Mouse (Mus musculus) G1E (cell line): ENCODE measurements around the gene Polr2f. TPM values are rescaled to one million over a fixed set of nuclear protein-coding genes. Genes with fewer than 3 reads are reported as not detected.

Experiments
- ATAC-seq: 2 replicates; pipeline ENCODE4 v1.8.0; 2016; ENCODE audit warnings: mild to moderate bottlenecking; ENCODE audit not compliant: insufficient number of reproducible peaks, poor library complexity, low FRiP score, severe bottlenecking; ENCODE audit errors: extremely low read depth
- DNase-seq: peaks from one replicate; pipeline ENCODE4 v3.0.0; 2012; ENCODE audit warnings: low spot score
- H3K27me3 ChIP-seq: 2 replicates; pipeline ENCODE4 v1.6.1; 2012; ENCODE audit warnings: mild to moderate bottlenecking, low read length, inconsistent platforms; ENCODE audit not compliant: insufficient read depth
- H3K36me3 ChIP-seq: replicated peaks from 2 replicates; pipeline ENCODE3; 2012; ENCODE audit warnings: mild to moderate bottlenecking, inconsistent platforms
- H3K4me1 ChIP-seq: 2 replicates; pipeline ENCODE4 v1.6.1; 2012; ENCODE audit warnings: low read depth, low read length, inconsistent platforms, mixed read lengths; ENCODE audit not compliant: insufficient read depth
- H3K4me3 ChIP-seq: 2 replicates; pipeline ENCODE4 v1.5.1; 2012; ENCODE audit warnings: low read depth, mild to moderate bottlenecking, inconsistent platforms, low read length, moderate library complexity, mixed read lengths
- H3K9me3 ChIP-seq: replicated peaks from 2 replicates; pipeline ENCODE4 v1.6.1; 2012; ENCODE audit warnings: inconsistent platforms
- CTCF ChIP-seq: IDR thresholded peaks from 2 replicates; pipeline ENCODE4 v1.5.1; 2012; ENCODE audit warnings: low read depth, low read length, inconsistent platforms, mixed read lengths
- GATA1 ChIP-seq: IDR thresholded peaks from 2 replicates; pipeline ENCODE4 v1.6.1; 2012; ENCODE audit warnings: borderline replicate concordance, low read length, inconsistent platforms, mixed read lengths
- GATA2 ChIP-seq: IDR thresholded peaks from 2 replicates; pipeline ENCODE4 v1.6.1; 2012; ENCODE audit warnings: low read depth, low read length, inconsistent platforms, borderline replicate concordance
- POLR2AphosphoS5 ChIP-seq: IDR thresholded peaks from 2 replicates; pipeline ENCODE4 v1.6.1; 2012; ENCODE audit warnings: low read depth, low read length, inconsistent platforms; ENCODE audit not compliant: insufficient replicate concordance
- TAL1 ChIP-seq: conservative IDR thresholded peaks from 2 replicates; pipeline ENCODE4 v1.6.1; 2012; ENCODE audit warnings: low read depth, low read length, inconsistent platforms, mixed read lengths
- polyA plus RNA-seq: library from polyadenylated mRNA; stranded (reverse); fragments of >175 nt; gene quantifications from 2 replicates; pipeline ENCODE4 v1.2.3, GENCODE M21; 2012
- total RNA-seq, 2 experiments: library from RNA; stranded (forward) in 1 of 2; stranded (reverse) in 1 of 2; fragments of 200-1000 nt in 1 of 2; fragments of >200 nt in 1 of 2; fragmentation: Nextera tagmentation in 1 of 2; gene quantifications; 2 replicates each; pipeline ENCODE4 v1.2.3; 2014 to 2017

Gene Polr2f
- total and polyA plus RNA-seq, 3 experiments: 97.0 to 266 (median 143) TPM

- TF ChIP-seq TAL1 (no peak), GATA1 (no peak), GATA2 (no peak), POLR2AphosphoS5 (no peak), CTCF (peak; percentile 76; the same call in 1 of the 2 replicates)
- DNase-seq: peak; percentile 54
Measured at GRCm38 (mm10) chr15:79126217-79126932, 14.4 kb upstream of the Polr2f start.

GRCm38 (mm10) chr15:79127101-79127500, 13.7 kb upstream of the Polr2f start:
- TF ChIP-seq CTCF (no peak), TAL1 (no peak)
- Histone ChIP-seq H3K9me3 (peaks cover 5% of the 10 kb centered on the region), H3K27me3 (peaks cover 2% of the 10 kb centered on the region; the same call in 1 of the 2 replicates), H3K36me3 (peaks cover 92% of the 10 kb centered on the region), H3K4me3 (no peak overlapping the region), H3K4me1 (0 out of 2 replicates have a peak, but pooled peaks cover 2% of the 10 kb centered on the region)
- no peak for DNase-seq
- no peak for ATAC-seq

More at GRCm38 (mm10) chr15:79126217-79126932, 14.4 kb upstream of the Polr2f start:
- Histone ChIP-seq H3K4me1 (0 out of 2 replicates have a peak, but pooled peaks cover 2% of the 10 kb centered on the region), H3K9me3 (peaks cover 5% of the 10 kb centered on the region), H3K36me3 (peaks cover 88% of the 10 kb centered on the region), H3K4me3 (no peak overlapping the region), H3K27me3 (peaks cover 2% of the 10 kb centered on the region; the same call in 1 of the 2 replicates)
- no peak for ATAC-seq

- H3K27me3 ChIP-seq: peaks cover 2% of the 10 kb centered on the region; the same call in 1 of the 2 replicates
- H3K36me3 ChIP-seq: peaks cover 92% of the 10 kb centered on the region
- ATAC-seq (no peak), DNase-seq (no peak)
- no peak for TF ChIP-seq POLR2AphosphoS5
- TF ChIP-seq CTCF: peak; percentile 44
- no peak for TF ChIP-seq TAL1
- peaks cover 5% of the 10 kb centered on the region for H3K9me3 ChIP-seq
- no peak overlapping the region for H3K4me3 ChIP-seq
- 0 out of 2 replicates have a peak, but pooled peaks cover 2% of the 10 kb centered on the region for H3K4me1 ChIP-seq
Measured at GRCm38 (mm10) chr15:79128208-79128607, 12.6 kb upstream of the Polr2f start.

GRCm38 (mm10) chr15:79129311-79129710, 11.5 kb upstream of the Polr2f start:
- H3K4me3 ChIP-seq: no peak overlapping the region
- H3K27me3 ChIP-seq: peaks cover 2% of the 10 kb centered on the region; the same call in 1 of the 2 replicates
- 0 out of 2 replicates have a peak, but pooled peaks cover 2% of the 10 kb centered on the region for H3K4me1 ChIP-seq
- H3K36me3 ChIP-seq: peaks cover 88% of the 10 kb centered on the region
- peaks cover 5% of the 10 kb centered on the region for H3K9me3 ChIP-seq
- ATAC-seq: no peak
- no peak for DNase-seq
- TF ChIP-seq GATA1 (no peak), POLR2AphosphoS5 (no peak), CTCF (no peak), GATA2 (no peak), TAL1 (no peak)

GRCm38 (mm10) chr15:79130782-79131181, 10.0 kb upstream of the Polr2f start:
- 0 out of 2 replicates have a peak, but pooled peaks cover 2% of the 10 kb centered on the region for H3K4me1 ChIP-seq
- H3K36me3 ChIP-seq: peaks cover 74% of the 10 kb centered on the region
- ATAC-seq (no peak), DNase-seq (no peak)
- no peak overlapping the region for H3K4me3 ChIP-seq
- H3K27me3 ChIP-seq: peaks cover 12% of the 10 kb centered on the region
- peaks cover 5% of the 10 kb centered on the region for H3K9me3 ChIP-seq
- TF ChIP-seq POLR2AphosphoS5: no peak
- TF ChIP-seq GATA1: no peak
- no peak for TF ChIP-seq GATA2
- TF ChIP-seq TAL1: no peak
- TF ChIP-seq CTCF: no peak

- Histone ChIP-seq H3K36me3 (peaks cover 67% of the 10 kb centered on the region), H3K4me1 (0 out of 2 replicates have a peak, but pooled peaks cover 2% of the 10 kb centered on the region), H3K4me3 (no peak overlapping the region), H3K27me3 (peaks cover 19% of the 10 kb centered on the region), H3K9me3 (peaks cover 5% of the 10 kb centered on the region)
- TF ChIP-seq CTCF: no peak
- no peak for ATAC-seq
- no peak for DNase-seq
Measured at GRCm38 (mm10) chr15:79131442-79131841, 9.4 kb upstream of the Polr2f start.
